Mouse (Mus musculus) embryo, embryonic 11 days (tissue): Measurements from ENCODE around the gene Man1a2.

Experiments
- DNase-seq: peaks from one replicate; pipeline ENCODE4 v3.0.0-alpha.2; 2015

Man1a2 gene

GRCm38 (mm10) chr3:100685087-100685762, at the start of gene Man1a2:
Gene Man1a2, minus strand, starts transcription at chr3:100685503.
- DNase-seq = peak; percentile 91

GRCm38 (mm10) chr3:100734482-100735154, 49.3 kb upstream of the Man1a2 start:
- DNase-seq = no peak

GRCm38 (mm10) chr3:100731896-100732295, 46.6 kb upstream of the Man1a2 start:
- DNase-seq = no peak

GRCm38 (mm10) chr3:100731347-100731746, 46.0 kb upstream of the Man1a2 start:
- no peak for DNase-seq

- DNase-seq = no peak
These were observed 42.9 kb upstream of the Man1a2 start for GRCm38 (mm10) chr3:100728008-100728712.

- DNase-seq = no peak
These were observed 40.8 kb upstream of the Man1a2 start for GRCm38 (mm10) chr3:100725960-100726674.

- DNase-seq = no peak
These were observed 35.5 kb upstream of the Man1a2 start for GRCm38 (mm10) chr3:100720786-100721300.

GRCm38 (mm10) chr3:100716241-100716640, 30.9 kb upstream of the Man1a2 start:
- DNase-seq = no peak

- no peak for DNase-seq
These were observed 30.1 kb upstream of the Man1a2 start for GRCm38 (mm10) chr3:100715367-100715766.

GRCm38 (mm10) chr3:100713142-100714005, 28.1 kb upstream of the Man1a2 start:
- DNase-seq = no peak

- DNase-seq = no peak
These were observed 26.8 kb upstream of the Man1a2 start for GRCm38 (mm10) chr3:100712140-100712539.

GRCm38 (mm10) chr3:100711486-100711885, 26.2 kb upstream of the Man1a2 start:
- peak; percentile 80 for DNase-seq

- DNase-seq = no peak
These were observed 21.8 kb upstream of the Man1a2 start for GRCm38 (mm10) chr3:100707117-100707516.

GRCm38 (mm10) chr3:100705128-100705667, 19.9 kb upstream of the Man1a2 start:
- no peak for DNase-seq

GRCm38 (mm10) chr3:100703847-100704644, 18.7 kb upstream of the Man1a2 start:
- no peak for DNase-seq

GRCm38 (mm10) chr3:100702875-100703846, 17.9 kb upstream of the Man1a2 start:
- DNase-seq = no peak

GRCm38 (mm10) chr3:100688747-100689146, 3.4 kb upstream of the Man1a2 start:
- DNase-seq = no peak

GRCm38 (mm10) chr3:100686756-100687155, 1.5 kb upstream of the Man1a2 start:
- DNase-seq = no peak

GRCm38 (mm10) chr3:100685763-100686370, 564 bp upstream of the Man1a2 start:
- peak; percentile 85 for DNase-seq
